Mouse (Mus musculus) ovary, postnatal 10 days (tissue): ENCODE data around the gene Gdf2.

ENCODE experiments used
- DNase-seq: peaks from one replicate; pipeline ENCODE4 v3.0.0; 2022; ENCODE audit warnings: low spot score

Gdf2 gene

GRCm38 (mm10) chr14:33940739-33941138, at the start of gene Gdf2:
Gene Gdf2 (plus strand): TSS chr14:33941039.
- DNase-seq, result no peak

- DNase-seq, result no peak
These were observed 49.3 kb upstream of the Gdf2 start for GRCm38 (mm10) chr14:33891507-33891906.

- no peak for DNase-seq
These were observed 45.1 kb upstream of the Gdf2 start for GRCm38 (mm10) chr14:33895777-33896176.

- DNase-seq, result no peak
These were observed 44.1 kb upstream of the Gdf2 start for GRCm38 (mm10) chr14:33896628-33897300.

- DNase-seq, result no peak
These were observed 38.1 kb upstream of the Gdf2 start for GRCm38 (mm10) chr14:33902783-33903182.

- no peak for DNase-seq
These were observed 37.6 kb upstream of the Gdf2 start for GRCm38 (mm10) chr14:33903199-33903598.

GRCm38 (mm10) chr14:33904851-33905250, 36.0 kb upstream of the Gdf2 start:
- no peak for DNase-seq

- no peak for DNase-seq
These were observed 27.1 kb upstream of the Gdf2 start for GRCm38 (mm10) chr14:33913727-33914126.

- no peak for DNase-seq
These were observed 26.6 kb upstream of the Gdf2 start for GRCm38 (mm10) chr14:33914206-33914605.

- DNase-seq, result no peak
These were observed 19.9 kb upstream of the Gdf2 start for GRCm38 (mm10) chr14:33920727-33921559.

- no peak for DNase-seq
These were observed 18.1 kb upstream of the Gdf2 start for GRCm38 (mm10) chr14:33922771-33923167.

- no peak for DNase-seq
These were observed 17.4 kb upstream of the Gdf2 start, which contains the start of gene Gdf10 for GRCm38 (mm10) chr14:33923168-33924070. Gene Gdf10 (plus strand): TSS chr14:33923587.

GRCm38 (mm10) chr14:33931853-33932252, 9.0 kb upstream of the Gdf2 start:
- DNase-seq, result no peak

- no peak for DNase-seq
These were observed 7.7 kb upstream of the Gdf2 start for GRCm38 (mm10) chr14:33932935-33933703.

- no peak for DNase-seq
These were observed 7.0 kb upstream of the Gdf2 start for GRCm38 (mm10) chr14:33933778-33934317.

- DNase-seq, result peak; percentile 53
These were observed 1.7 kb upstream of the Gdf2 start for GRCm38 (mm10) chr14:33939117-33939516.

GRCm38 (mm10) chr14:33942222-33942621, 1.4 kb downstream of the Gdf2 start:
- no peak for DNase-seq

GRCm38 (mm10) chr14:33946125-33946524, 5.3 kb downstream of the Gdf2 start:
- DNase-seq, result no peak

- DNase-seq, result no peak
These were observed 11.6 kb downstream of the Gdf2 start for GRCm38 (mm10) chr14:33952233-33952981.

GRCm38 (mm10) chr14:33953761-33954160, 12.9 kb downstream of the Gdf2 start, which contains the start of gene Rbp3:
Gene Rbp3 (plus strand): TSS chr14:33954003.
- no peak for DNase-seq
